Mouse (Mus musculus): ENCODE data around the gene Cct5.
A peak's percentile ranks its signal among the peaks of the same experiment; 100 is the strongest.

The Cct5 gene

GRCm38 (mm10) chr15:31601646-31602374, at the start of gene Cct5, which contains the start of gene Fam173b:
TSS of gene Cct5 (minus strand) at chr15:31601804.
TSS of gene Fam173b (plus strand) at chr15:31601852.
- peak; percentile 100 for DNase-seq (ENCODE audit: low read depth, low spot score)

- no peak for DNase-seq (ENCODE audit: low read depth, low spot score)
These were observed 49.2 kb upstream of the Cct5 start for GRCm38 (mm10) chr15:31650821-31651220.

- DNase-seq (ENCODE audit: low read depth, low spot score) = no peak
These were observed 48.1 kb upstream of the Cct5 start for GRCm38 (mm10) chr15:31649691-31650090.

GRCm38 (mm10) chr15:31647851-31648569, 46.4 kb upstream of the Cct5 start:
- no peak for DNase-seq (ENCODE audit: low read depth, low spot score)

GRCm38 (mm10) chr15:31647225-31647624, 45.6 kb upstream of the Cct5 start:
- no peak for DNase-seq (ENCODE audit: low read depth, low spot score)

- no peak for DNase-seq (ENCODE audit: low read depth, low spot score)
These were observed 34.5 kb upstream of the Cct5 start for GRCm38 (mm10) chr15:31636091-31636595.

- no peak for DNase-seq (ENCODE audit: low read depth, low spot score)
These were observed 33.0 kb upstream of the Cct5 start for GRCm38 (mm10) chr15:31634582-31634981.

- no peak for DNase-seq (ENCODE audit: low read depth, low spot score)
These were observed 30.9 kb upstream of the Cct5 start for GRCm38 (mm10) chr15:31632478-31632877.

- DNase-seq (ENCODE audit: low read depth, low spot score) = no peak
These were observed 29.8 kb upstream of the Cct5 start for GRCm38 (mm10) chr15:31631396-31631858.

- DNase-seq (ENCODE audit: low read depth, low spot score) = no peak
These were observed 28.0 kb upstream of the Cct5 start for GRCm38 (mm10) chr15:31629556-31629955.

GRCm38 (mm10) chr15:31628180-31628579, 26.6 kb upstream of the Cct5 start:
- no peak for DNase-seq (ENCODE audit: low read depth, low spot score)

GRCm38 (mm10) chr15:31627277-31628154, 25.9 kb upstream of the Cct5 start:
- DNase-seq (ENCODE audit: low read depth, low spot score) = no peak

GRCm38 (mm10) chr15:31619521-31619920, 17.9 kb upstream of the Cct5 start:
- no peak for DNase-seq (ENCODE audit: low read depth, low spot score)

GRCm38 (mm10) chr15:31617261-31617660, 15.7 kb upstream of the Cct5 start:
- no peak for DNase-seq (ENCODE audit: low read depth, low spot score)

- no peak for DNase-seq (ENCODE audit: low read depth, low spot score)
These were observed 13.1 kb upstream of the Cct5 start for GRCm38 (mm10) chr15:31614666-31615065.

GRCm38 (mm10) chr15:31613826-31614453, 12.3 kb upstream of the Cct5 start:
- no peak for DNase-seq (ENCODE audit: low read depth, low spot score)

- no peak for DNase-seq (ENCODE audit: low read depth, low spot score)
These were observed 10.4 kb upstream of the Cct5 start for GRCm38 (mm10) chr15:31611976-31612375.

GRCm38 (mm10) chr15:31611027-31611426, 9.4 kb upstream of the Cct5 start:
- no peak for DNase-seq (ENCODE audit: low read depth, low spot score)

GRCm38 (mm10) chr15:31606821-31607220, 5.2 kb upstream of the Cct5 start:
- DNase-seq (ENCODE audit: low read depth, low spot score) = no peak

- DNase-seq (ENCODE audit: low read depth, low spot score) = no peak
These were observed 1.5 kb upstream of the Cct5 start for GRCm38 (mm10) chr15:31603113-31603512.

GRCm38 (mm10) chr15:31602426-31602825, 822 bp upstream of the Cct5 start:
- DNase-seq (ENCODE audit: low read depth, low spot score) = peak; percentile 57
